Mouse (Mus musculus): ENCODE data around the gene Gga3.

DNA sequence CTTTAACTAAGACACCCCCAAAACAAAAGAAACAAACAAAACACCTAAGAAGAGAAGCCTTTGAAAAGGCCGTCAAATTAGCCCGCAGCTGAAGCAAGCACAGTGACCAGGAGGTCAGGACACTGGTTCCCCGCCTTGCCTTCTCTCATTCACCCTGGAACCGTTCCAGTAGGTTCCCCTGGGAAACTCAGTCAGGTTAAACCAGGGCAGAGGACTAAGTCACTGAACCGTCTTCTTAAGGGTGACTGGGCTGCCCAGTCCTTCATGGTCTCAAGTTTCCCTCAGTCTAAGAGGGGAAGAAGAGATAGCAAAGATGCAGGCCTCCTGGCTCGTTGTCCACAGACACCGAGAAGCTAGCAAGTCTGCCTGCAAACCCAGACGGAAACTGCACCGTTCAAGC is 22.0 kb upstream of the Gga3 start:
- TF ChIP-seq CTCF (IDR thresholded peaks at IDR 0.05; ENCODE audit: extremely low read depth, insufficient read depth, low read length) (no peak), POLR2A (IDR thresholded peaks at IDR 0.05; ENCODE audit: extremely low read depth, insufficient read depth, low read length) (no peak)
